27 mouse cellular contexts compared by ENCODE assay signal in the genomic region with DNA sequence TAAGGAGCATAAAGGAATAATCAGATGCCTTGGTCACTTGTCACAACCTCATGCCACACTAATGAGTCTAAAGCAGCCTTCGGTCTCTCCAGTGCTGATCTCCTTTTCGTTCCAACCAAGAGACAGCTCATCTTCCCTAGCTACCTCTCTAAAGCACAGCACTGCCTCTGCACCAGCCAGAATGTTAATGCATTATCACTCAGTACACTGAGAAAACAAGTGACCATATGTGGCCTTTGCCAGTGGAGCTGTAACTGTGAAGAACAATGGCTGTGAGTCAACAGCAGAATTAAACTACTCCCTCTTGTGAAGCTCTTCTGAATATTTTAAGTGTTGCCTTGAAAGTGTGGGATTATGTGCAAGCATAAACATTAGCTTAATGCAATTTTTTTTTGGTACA. TPM values are rescaled to one million over a fixed set of nuclear protein-coding genes. Genes with fewer than 3 reads are reported as not detected.
DNase-seq lines count a peak whose midpoint lies in the region; ATAC-seq lines count a peak whose summit lies in the region.
"Had no signal": no experiment of that assay in that cellular context is flagged by ENCODE, and none has a peak within 500 bp of the region (broad histone marks: within the 10 kb centered on the region; RNA-seq: fewer than 3 reads in every experiment).

No protein-coding gene starts in this region.

- no peak overlapping the region for H3K27ac ChIP-seq in neural tube, embryonic 15.5 days (replicated peaks)
- H3K27ac ChIP-seq: forebrain, embryonic 10.5 days; gastrocnemius, adult 2 months; hindbrain, embryonic 13.5 days; limb, embryonic 13.5 days; liver, embryonic 12.5 days; neural tube, embryonic 13.5 days had no signal

- DNase-seq in frontal cortex, adult 2 months (ENCODE audit: extremely low spot score in 1 of 2, low spot score in 1 of 2): peak; percentile 49 to 63
- no peak for DNase-seq in frontal cortex, postnatal 14 days (ENCODE audit: low spot score in 2 of 2)
- peak; percentile 30 for DNase-seq in left cerebral cortex, adult 11 months (ENCODE audit: low spot score)
- DNase-seq in left cerebral cortex, postnatal 4 days: no peak
- peak; percentile 51 for DNase-seq in right cerebral cortex, adult 2 months (ENCODE audit: low spot score in 2 of 2)
- DNase-seq in right cerebral cortex, postnatal 10 days (ENCODE audit: low spot score in 2 of 2): no peak
- DNase-seq in right cerebral cortex, postnatal 36 days (ENCODE audit: low spot score in 2 of 2): peak; percentile 17 to 38
- DNase-seq: adrenal gland, adult 2 months; cerebellum, adult 18-20 months; cerebellum, postnatal 14 days; gastrocnemius, adult 2 months; kidney, adult 18-20 months; lung, embryonic 14.5 days; thymus, adult 2 months had no signal

- H3K4me3 ChIP-seq in neural tube, embryonic 15.5 days (replicated peaks): no peak overlapping the region
- H3K4me3 ChIP-seq: forebrain, embryonic 10.5 days; gastrocnemius, adult 2 months; hindbrain, embryonic 13.5 days; limb, embryonic 13.5 days; liver, embryonic 12.5 days; myocyte; neural tube, embryonic 13.5 days had no signal

- intact Hi-C loops in left cerebral cortex, postnatal 4 days (cut with DNase I): no loop called here

- no peaks in the 10 kb centered on the region for H3K36me3 ChIP-seq in neural tube, embryonic 15.5 days
- H3K36me3 ChIP-seq: forebrain, embryonic 10.5 days; hindbrain, embryonic 13.5 days; limb, embryonic 13.5 days; liver, embryonic 12.5 days; neural tube, embryonic 13.5 days had no signal

- ATAC-seq in neural tube, embryonic 15.5 days (ENCODE audit: low FRiP score): no peak
- ATAC-seq: inflammation-experienced regulatory T-cells, adult 6 months; liver, embryonic 12.5 days; midbrain, embryonic 16.5 days; Patski had no signal

- 75% methylated on average over 2 of the region's 2 CpGs for WGBS in neural tube, embryonic 15.5 days

- H3K4me2 ChIP-seq in neural tube, embryonic 15.5 days: no peak overlapping the region
- H3K4me2 ChIP-seq: hindbrain, embryonic 13.5 days; limb, embryonic 13.5 days; liver, embryonic 12.5 days; lung, embryonic 14.5 days; neural tube, embryonic 13.5 days had no signal

- no peaks in the 10 kb centered on the region for H3K4me1 ChIP-seq in neural tube, embryonic 15.5 days
- H3K4me1 ChIP-seq: forebrain, embryonic 10.5 days; hindbrain, embryonic 13.5 days; limb, embryonic 13.5 days; liver, embryonic 12.5 days; neural tube, embryonic 13.5 days had no signal

- H3K9me3 ChIP-seq in neural tube, embryonic 15.5 days (replicated peaks): no peaks in the 10 kb centered on the region
- H3K9me3 ChIP-seq: forebrain, embryonic 10.5 days; hindbrain, embryonic 13.5 days; limb, embryonic 13.5 days; liver, embryonic 12.5 days; neural tube, embryonic 13.5 days had no signal

- no peak overlapping the region for H3K9ac ChIP-seq in neural tube, embryonic 15.5 days (replicated peaks)
- H3K9ac ChIP-seq: hindbrain, embryonic 13.5 days; limb, embryonic 13.5 days; liver, embryonic 12.5 days; lung, embryonic 14.5 days; neural tube, embryonic 13.5 days had no signal

- no peaks in the 10 kb centered on the region for H3K27me3 ChIP-seq in neural tube, embryonic 15.5 days (replicated peaks)
- H3K27me3 ChIP-seq: hindbrain, embryonic 13.5 days; liver, embryonic 12.5 days; neural tube, embryonic 13.5 days had no signal

RNA-seq across cellular contexts. Expression of a gene that starts 14.9 kb away (rescaled TPM):
- polyA plus RNA-seq in frontal cortex, adult 2 months (2012; rRNA removed): 24.2 and 27.6 TPM in 2 replicates
- 100 to 1,000 TPM; 102 to 110 TPM for total RNA-seq in left cerebral cortex, postnatal 4 days (2021)
- 28.2 and 29.9 TPM in 2 replicates for polyA plus RNA-seq in neural tube, embryonic 15.5 days (2015; fragmentation: Nextera tagmentation; extraction: Ambion mirVana)
- total RNA-seq: heart, adult 8-10 months; heart, postnatal 25 days; megakaryocyte, adult 5-6 weeks had no signal
- polyA plus RNA-seq: liver, embryonic 12.5 days; myocyte had no signal

Comparison
In these comparisons a context has a peak if more than half of its experiments do, and no peak if none do; other contexts are left out.
1. DNase-seq: peak in frontal cortex, adult 2 months (2 of 2), left cerebral cortex, adult 11 months (single experiment), right cerebral cortex, adult 2 months (2 of 2) and right cerebral cortex, postnatal 36 days (2 of 2); none in frontal cortex, postnatal 14 days (0 of 2), left cerebral cortex, postnatal 4 days (single experiment) and right cerebral cortex, postnatal 10 days (0 of 2).